Mouse (Mus musculus): ENCODE data around the gene Mthfd1l. TPM values are rescaled to one million over a fixed set of nuclear protein-coding genes. Genes with fewer than 3 reads are reported as not detected.

Gene Mthfd1l
- polyA plus RNA-seq, 1 experiment from 2014 or later = 5.3 TPM

DNA sequence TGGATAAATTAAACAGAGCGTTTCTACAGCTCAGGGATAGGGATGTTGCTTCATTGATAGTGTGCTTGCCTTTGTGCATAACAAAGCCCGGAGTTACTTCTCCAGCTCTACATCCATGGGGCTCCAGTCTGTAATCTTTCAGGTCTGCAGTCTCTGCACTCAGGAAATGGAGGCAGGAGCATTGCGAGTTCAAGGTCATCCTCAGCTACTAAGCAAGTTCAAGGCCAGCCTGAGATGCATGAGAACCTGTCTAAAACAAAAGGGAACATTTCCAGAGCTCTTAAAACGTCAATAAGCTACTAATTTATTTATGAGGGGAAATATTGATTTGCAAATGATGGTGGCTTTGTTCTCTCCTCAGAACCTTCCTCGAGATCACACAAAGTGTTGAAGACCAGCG is 23.6 kb upstream of the Mthfd1l start:
- Histone ChIP-seq H3K27ac (ENCODE audit: low read depth, low read length) (no peak overlapping the region), H3K9ac (ENCODE audit: low read depth, low read length) (no peak overlapping the region), H3K27me3 (replicated peaks; ENCODE audit: control insufficient read depth, insufficient read depth, low read length) (no peaks in the 10 kb centered on the region), H3K4me3 (ENCODE audit: low read depth, low read length) (no peak overlapping the region), H3K9me3 (ENCODE audit: control insufficient read depth) (no peaks in the 10 kb centered on the region), H3K4me2 (replicated peaks; ENCODE audit: low read depth) (no peak overlapping the region), H3K4me1 (replicated peaks; ENCODE audit: control insufficient read depth, insufficient read depth, low read length) (no peaks in the 10 kb centered on the region), H3K36me3 (ENCODE audit: control insufficient read depth, insufficient read depth) (no peaks in the 10 kb centered on the region; the same call in 1 of the 2 replicates)
- no peak for ATAC-seq
- 83% methylated on average over 6 of the region's 6 CpGs for WGBS
- TF ChIP-seq CTCF (IDR thresholded peaks at IDR 0.05; ENCODE audit: low read depth) = no peak

DNA sequence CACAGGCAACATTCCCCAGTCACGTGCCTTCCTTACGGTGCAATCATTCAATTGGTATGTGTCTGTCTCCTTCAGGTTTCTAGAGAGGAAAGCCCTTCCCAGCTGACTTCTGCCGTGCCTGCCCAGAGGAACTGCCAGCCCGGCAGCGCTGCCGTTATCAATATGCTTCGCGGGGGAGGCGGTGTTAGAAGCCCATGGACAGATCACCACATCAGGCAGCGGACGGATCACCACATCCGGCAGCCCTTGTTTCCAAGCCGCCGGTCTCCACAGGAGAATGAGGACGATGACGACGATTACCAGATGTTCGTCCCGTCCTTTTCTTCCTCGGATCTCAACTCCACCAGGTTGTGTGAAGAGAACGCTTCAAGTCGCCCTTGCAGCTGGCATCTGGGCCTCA is 16.4 kb upstream of the Mthfd1l start:
- no peaks in the 10 kb centered on the region for H3K27me3 ChIP-seq (replicated peaks; ENCODE audit: control insufficient read depth, insufficient read depth, low read length)
- no peak overlapping the region for H3K4me3 ChIP-seq (ENCODE audit: low read depth, low read length)
- H3K4me1 ChIP-seq (replicated peaks; ENCODE audit: control insufficient read depth, insufficient read depth, low read length) = no peaks in the 10 kb centered on the region
- no peak overlapping the region for H3K27ac ChIP-seq (ENCODE audit: low read depth, low read length)
- TF ChIP-seq CTCF (IDR thresholded peaks at IDR 0.05; ENCODE audit: low read depth) = no peak
- 87% methylated on average over 22 of the region's 22 CpGs for WGBS
- H3K9me3 ChIP-seq (ENCODE audit: control insufficient read depth) = no peaks in the 10 kb centered on the region
- no peak overlapping the region for H3K4me2 ChIP-seq (replicated peaks; ENCODE audit: low read depth)
- no peak for ATAC-seq
- H3K9ac ChIP-seq (ENCODE audit: low read depth, low read length) = no peak overlapping the region
- H3K36me3 ChIP-seq (ENCODE audit: control insufficient read depth, insufficient read depth) = peaks cover 24% of the 10 kb centered on the region

DNA sequence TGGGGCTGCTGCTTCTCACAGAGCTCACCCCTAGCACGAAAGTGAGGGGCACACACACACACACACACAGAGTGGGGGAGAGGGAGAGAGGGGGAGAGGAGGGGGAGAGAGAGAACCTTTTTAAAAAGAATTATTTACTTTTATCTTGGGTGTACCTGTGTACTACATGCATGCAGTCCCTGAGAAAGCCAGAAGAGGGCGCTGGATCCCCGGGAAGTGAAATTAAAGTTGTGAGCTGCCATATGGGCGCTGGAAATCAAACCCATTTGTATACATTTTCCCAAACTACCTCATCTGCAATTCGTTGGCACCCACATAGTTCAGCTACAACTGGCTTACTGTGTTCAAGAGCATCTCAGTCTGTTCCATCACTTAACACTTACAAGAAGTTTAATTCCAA is 14.3 kb upstream of the Mthfd1l start:
- TF ChIP-seq CTCF (IDR thresholded peaks at IDR 0.05; ENCODE audit: low read depth) = peak; percentile 41
- 78% methylated on average over 5 of the region's 5 CpGs for WGBS
- no peak overlapping the region for H3K4me2 ChIP-seq (replicated peaks; ENCODE audit: low read depth)
- H3K36me3 ChIP-seq (ENCODE audit: control insufficient read depth, insufficient read depth) = peaks cover 27% of the 10 kb centered on the region
- no peak overlapping the region for H3K9ac ChIP-seq (ENCODE audit: low read depth, low read length)
- ATAC-seq = no peak
- H3K4me1 ChIP-seq (replicated peaks; ENCODE audit: control insufficient read depth, insufficient read depth, low read length) = no peaks in the 10 kb centered on the region
- no peaks in the 10 kb centered on the region for H3K27me3 ChIP-seq (replicated peaks; ENCODE audit: control insufficient read depth, insufficient read depth, low read length)
- H3K27ac ChIP-seq (ENCODE audit: low read depth, low read length) = no peak overlapping the region
- H3K9me3 ChIP-seq (ENCODE audit: control insufficient read depth) = no peaks in the 10 kb centered on the region
- no peak overlapping the region for H3K4me3 ChIP-seq (ENCODE audit: low read depth, low read length)

DNA sequence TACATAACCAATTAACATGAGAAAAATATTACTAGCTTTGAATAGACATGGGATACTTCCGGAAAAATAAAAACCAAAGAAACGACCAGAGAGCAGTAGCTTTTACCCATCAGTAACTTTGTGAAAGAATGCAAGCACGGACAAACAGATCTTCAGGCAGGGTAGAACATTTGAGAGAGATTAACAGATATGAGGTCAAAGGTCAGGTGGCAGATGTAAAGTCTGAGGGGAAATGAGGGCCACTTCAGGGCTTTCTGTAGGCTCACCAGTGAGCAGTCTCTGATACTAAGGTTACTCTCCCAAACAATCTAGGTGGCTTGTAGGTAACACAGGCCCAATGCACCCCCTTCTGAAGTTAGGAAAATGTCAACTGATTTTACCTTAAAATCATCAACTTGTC is 3.9 kb upstream of the Mthfd1l start:
- peaks cover 5% of the 10 kb centered on the region; the same call in 1 of the 2 replicates for H3K36me3 ChIP-seq (ENCODE audit: control insufficient read depth, insufficient read depth)
- H3K4me2 ChIP-seq (replicated peaks; ENCODE audit: low read depth) = no peak overlapping the region
- no peak overlapping the region for H3K27ac ChIP-seq (ENCODE audit: low read depth, low read length)
- no peak for ATAC-seq
- no peaks in the 10 kb centered on the region for H3K9me3 ChIP-seq (ENCODE audit: control insufficient read depth)
- H3K9ac ChIP-seq (ENCODE audit: low read depth, low read length) = no peak overlapping the region
- TF ChIP-seq CTCF (IDR thresholded peaks at IDR 0.05; ENCODE audit: low read depth) = no peak
- no peaks in the 10 kb centered on the region; the same call in 1 of the 2 replicates for H3K4me1 ChIP-seq (replicated peaks; ENCODE audit: control insufficient read depth, insufficient read depth, low read length)
- H3K4me3 ChIP-seq (ENCODE audit: low read depth, low read length) = no peak overlapping the region
- H3K27me3 ChIP-seq (replicated peaks; ENCODE audit: control insufficient read depth, insufficient read depth, low read length) = no peaks in the 10 kb centered on the region
- WGBS = 25% methylated on average over 3 of the region's 3 CpGs

DNA sequence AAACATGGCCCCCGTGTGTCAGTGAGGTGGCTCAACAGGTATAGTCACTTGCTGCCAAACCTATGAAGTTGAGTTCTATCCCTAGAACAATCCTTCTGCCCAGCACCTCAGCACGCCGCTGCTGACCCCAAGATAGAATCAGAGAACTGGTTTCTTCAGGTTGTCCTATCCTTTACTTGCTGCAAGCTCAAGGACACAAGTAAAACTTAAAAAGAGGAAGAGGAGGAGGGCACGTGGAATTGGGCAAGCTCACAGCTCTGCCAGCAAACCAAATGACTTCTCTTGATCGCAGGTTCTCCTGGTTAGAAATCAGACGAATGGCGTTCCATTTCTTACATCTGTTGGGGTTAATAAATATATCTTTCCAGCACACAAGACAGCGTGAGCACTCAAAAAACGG is 681 bp upstream of the Mthfd1l start:
- H3K4me1 ChIP-seq (replicated peaks; ENCODE audit: control insufficient read depth, insufficient read depth, low read length) = no peaks in the 10 kb centered on the region; the same call in 1 of the 2 replicates
- TF ChIP-seq CTCF (IDR thresholded peaks at IDR 0.05; ENCODE audit: low read depth) = no peak
- no peaks in the 10 kb centered on the region for H3K36me3 ChIP-seq (ENCODE audit: control insufficient read depth, insufficient read depth)
- 85% methylated on average over 9 of the region's 9 CpGs for WGBS
- H3K27me3 ChIP-seq (replicated peaks; ENCODE audit: control insufficient read depth, insufficient read depth, low read length) = no peaks in the 10 kb centered on the region
- H3K9me3 ChIP-seq (ENCODE audit: control insufficient read depth) = no peaks in the 10 kb centered on the region
- H3K9ac ChIP-seq (ENCODE audit: low read depth, low read length) = no peak overlapping the region
- peak overlapping the region; percentile 99; the same call in 1 of the 2 replicates for H3K4me2 ChIP-seq (replicated peaks; ENCODE audit: low read depth)
- no peak for ATAC-seq
- H3K4me3 ChIP-seq (ENCODE audit: low read depth, low read length) = no peak overlapping the region
- no peak overlapping the region for H3K27ac ChIP-seq (ENCODE audit: low read depth, low read length)

DNA sequence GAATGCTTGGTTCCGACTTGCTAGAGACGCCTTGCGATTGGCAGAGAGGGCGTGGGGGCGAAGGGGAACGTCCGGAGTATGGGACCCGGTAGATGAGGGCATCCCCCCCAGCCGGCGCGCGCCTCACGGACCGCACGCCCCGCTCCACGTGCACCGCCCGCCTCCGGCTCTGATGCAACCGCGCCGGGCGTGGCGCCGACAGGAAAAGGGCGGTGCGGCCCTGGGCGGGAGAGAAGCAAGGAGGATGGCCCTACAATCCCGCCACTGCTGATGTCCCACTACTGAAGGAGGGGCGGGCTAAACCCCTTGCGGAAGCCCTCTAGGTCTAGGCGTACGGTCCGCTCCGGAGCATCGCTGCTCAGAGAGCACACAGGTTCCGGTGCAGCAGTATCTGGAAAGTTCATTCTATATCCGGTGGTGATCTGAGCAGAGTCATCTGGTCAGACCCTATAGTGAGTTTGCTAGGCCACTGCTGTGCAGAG is 712 bp downstream of the Mthfd1l start:
- Histone ChIP-seq H3K4me1 (replicated peaks; ENCODE audit: control insufficient read depth, insufficient read depth, low read length) (no peaks in the 10 kb centered on the region; the same call in 1 of the 2 replicates), H3K9ac (ENCODE audit: low read depth, low read length) (peak overlapping the region; percentile 68), H3K4me3 (ENCODE audit: low read depth, low read length) (peak overlapping the region; percentile 76), H3K4me2 (replicated peaks; ENCODE audit: low read depth) (peak overlapping the region; percentile 99), H3K36me3 (ENCODE audit: control insufficient read depth, insufficient read depth) (no peaks in the 10 kb centered on the region), H3K27me3 (replicated peaks; ENCODE audit: control insufficient read depth, insufficient read depth, low read length) (no peaks in the 10 kb centered on the region), H3K27ac (ENCODE audit: low read depth, low read length) (peak overlapping the region; percentile 94), H3K9me3 (ENCODE audit: control insufficient read depth) (no peaks in the 10 kb centered on the region)
- peak; percentile 77 for ATAC-seq
- WGBS = under 1% methylated on average over 39 of the region's 39 CpGs
- no peak for TF ChIP-seq CTCF (IDR thresholded peaks at IDR 0.05; ENCODE audit: low read depth)

DNA sequence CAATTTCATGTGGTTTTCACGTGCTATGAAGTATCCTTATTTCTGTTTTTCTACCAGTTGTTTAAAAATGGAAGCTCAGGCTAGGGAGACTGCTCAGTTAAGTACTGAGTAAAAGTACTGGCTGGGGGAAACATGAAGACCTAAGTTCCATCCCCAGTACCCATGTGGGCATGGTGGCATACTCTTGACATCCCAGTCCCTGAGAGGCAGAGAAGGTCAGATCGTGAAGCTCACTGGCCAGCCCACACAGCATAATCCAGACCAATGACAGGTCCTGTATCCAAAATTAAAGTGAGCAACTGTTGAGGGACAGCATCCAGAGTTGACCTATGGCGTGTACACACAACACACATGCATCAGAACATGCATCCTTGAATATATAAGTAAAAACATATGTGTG is 1.5 kb downstream of the Mthfd1l start:
- no peaks in the 10 kb centered on the region for H3K9me3 ChIP-seq (ENCODE audit: control insufficient read depth)
- H3K4me2 ChIP-seq (replicated peaks; ENCODE audit: low read depth) = no peak overlapping the region; the same call in 1 of the 2 replicates
- H3K4me3 ChIP-seq (ENCODE audit: low read depth, low read length) = no peak overlapping the region
- ATAC-seq = no peak
- H3K4me1 ChIP-seq (replicated peaks; ENCODE audit: control insufficient read depth, insufficient read depth, low read length) = no peaks in the 10 kb centered on the region; the same call in 1 of the 2 replicates
- no peaks in the 10 kb centered on the region; the same call in 1 of the 2 replicates for H3K36me3 ChIP-seq (ENCODE audit: control insufficient read depth, insufficient read depth)
- H3K27me3 ChIP-seq (replicated peaks; ENCODE audit: control insufficient read depth, insufficient read depth, low read length) = no peaks in the 10 kb centered on the region
- H3K9ac ChIP-seq (ENCODE audit: low read depth, low read length) = no peak overlapping the region
- H3K27ac ChIP-seq (ENCODE audit: low read depth, low read length) = no peak overlapping the region
- WGBS = 72% methylated on average over 3 of the region's 3 CpGs
- TF ChIP-seq CTCF (IDR thresholded peaks at IDR 0.05; ENCODE audit: low read depth) = no peak
